In the genomic region with DNA sequence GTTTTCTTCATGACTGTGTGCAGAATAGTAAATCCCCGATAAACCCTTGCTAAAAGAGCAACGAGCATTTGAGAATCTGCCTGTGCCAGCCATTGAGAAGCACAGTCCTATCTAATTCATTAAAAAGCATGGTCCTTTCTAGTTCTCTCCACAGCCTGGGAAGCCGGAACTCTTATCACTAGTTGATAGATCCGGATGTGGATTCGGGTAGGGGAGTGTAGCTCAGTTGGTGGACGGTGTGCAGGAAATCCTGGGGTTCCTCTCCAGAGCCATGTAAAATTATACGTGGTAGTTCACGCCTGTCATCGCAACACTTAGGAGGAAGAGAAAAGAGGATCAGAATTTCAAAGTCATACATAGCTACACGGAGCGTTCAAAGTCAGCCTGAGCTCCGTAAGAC, we compare ENCODE assay signal across 11 mouse cellular contexts. TPM values are rescaled to one million over a fixed set of nuclear protein-coding genes. Genes with fewer than 3 reads are reported as not detected.
A peak's percentile ranks its signal among the peaks of the same experiment; 100 is the strongest.
DNase-seq lines count a peak whose midpoint lies in the region; ATAC-seq and TF ChIP-seq lines count a peak whose summit lies in the region.
"Had no signal": no experiment of that assay in that cellular context is flagged by ENCODE, and none has a peak within 500 bp of the region (broad histone marks: within the 10 kb centered on the region; RNA-seq: fewer than 3 reads in every experiment).

No protein-coding gene starts in this region.

- no peak for ATAC-seq in heart, embryonic 15.5 days (replicated peaks; ENCODE audit: insufficient number of reproducible peaks, insufficient read depth, low FRiP score, low read depth)
- ATAC-seq in liver, postnatal 0 days = no peak
- no peak for ATAC-seq in forebrain, embryonic 15.5 days (replicated peaks)
- no peak for ATAC-seq in kidney, embryonic 15.5 days (replicated peaks; ENCODE audit: low FRiP score)

- H3K27ac ChIP-seq in heart, embryonic 15.5 days = peak overlapping the region; percentile 43
- H3K27ac ChIP-seq in brown adipose tissue, adult 24 weeks (replicated peaks; ENCODE audit: low read depth, low read length) = peak overlapping the region; percentile 57
- peak overlapping the region; percentile 39 for H3K27ac ChIP-seq in liver, postnatal 0 days (ENCODE audit: low read depth)
- no peak overlapping the region for H3K27ac ChIP-seq in forebrain, embryonic 15.5 days (replicated peaks)
- H3K27ac ChIP-seq in kidney, embryonic 15.5 days = no peak overlapping the region
- H3K27ac ChIP-seq: kidney, postnatal 0 days had no signal

- no peaks in the 10 kb centered on the region for H3K36me3 ChIP-seq in heart, embryonic 15.5 days
- H3K36me3 ChIP-seq in liver, postnatal 0 days (replicated peaks; ENCODE audit: insufficient read depth, low read length) = no peaks in the 10 kb centered on the region
- no peaks in the 10 kb centered on the region for H3K36me3 ChIP-seq in forebrain, embryonic 15.5 days
- H3K36me3 ChIP-seq in kidney, embryonic 15.5 days = no peaks in the 10 kb centered on the region

- H3K9me3 ChIP-seq in heart, embryonic 15.5 days (replicated peaks) = no peaks in the 10 kb centered on the region
- no peaks in the 10 kb centered on the region for H3K9me3 ChIP-seq in liver, postnatal 0 days (ENCODE audit: low read length)
- H3K9me3 ChIP-seq in forebrain, embryonic 15.5 days = no peaks in the 10 kb centered on the region
- H3K9me3 ChIP-seq in kidney, embryonic 15.5 days (replicated peaks) = no peaks in the 10 kb centered on the region

- H3K27me3 ChIP-seq in heart, embryonic 15.5 days = no peaks in the 10 kb centered on the region
- H3K27me3 ChIP-seq in liver, postnatal 0 days (ENCODE audit: insufficient read depth, low read length) = no peaks in the 10 kb centered on the region
- H3K27me3 ChIP-seq in forebrain, embryonic 15.5 days = no peaks in the 10 kb centered on the region
- no peaks in the 10 kb centered on the region for H3K27me3 ChIP-seq in kidney, embryonic 15.5 days

- H3K4me3 ChIP-seq in heart, embryonic 15.5 days = no peak overlapping the region
- no peak overlapping the region for H3K4me3 ChIP-seq in brown adipose tissue, adult 24 weeks (ENCODE audit: insufficient read depth, low read depth, low read length)
- no peak overlapping the region for H3K4me3 ChIP-seq in liver, postnatal 0 days (ENCODE audit: low read depth, low read length)
- H3K4me3 ChIP-seq in forebrain, embryonic 15.5 days = no peak overlapping the region
- H3K4me3 ChIP-seq in kidney, embryonic 15.5 days (replicated peaks) = no peak overlapping the region

- intact Hi-C loops in heart, postnatal 36 days (cut with DNase I) = no loop called here

- 46% methylated on average over 12 of the region's 12 CpGs for whole genome bisulfite sequencing in heart, embryonic 15.5 days
- 29% methylated on average over 12 of the region's 12 CpGs for WGBS in liver, postnatal 0 days (ENCODE audit: insufficient replicate concordance)
- WGBS in forebrain, embryonic 15.5 days = 80% methylated on average over 12 of the region's 12 CpGs
- WGBS in kidney, embryonic 15.5 days = 85% methylated on average over 12 of the region's 12 CpGs

- TF ChIP-seq CTCF in liver, postnatal 0 days (IDR thresholded peaks at IDR 0.05; ENCODE audit: low read depth) = no peak

- no peak overlapping the region for H3K9ac ChIP-seq in heart, embryonic 15.5 days
- H3K9ac ChIP-seq in liver, postnatal 0 days (replicated peaks) = no peak overlapping the region
- no peak overlapping the region for H3K9ac ChIP-seq in forebrain, embryonic 15.5 days (replicated peaks)
- H3K9ac ChIP-seq in kidney, embryonic 15.5 days = no peak overlapping the region

- no peak for DNase-seq in heart, postnatal 36 days
- DNase-seq in CD4-positive, CD25-positive, alpha-beta regulatory T cell, adult 2 months (ENCODE audit: low read depth, low spot score) = peak; percentile 50
- DNase-seq in liver, postnatal 0 days = no peak
- DNase-seq in embryo, embryonic 10.5 days (ENCODE audit: low spot score) = no peak
- DNase-seq: adrenal gland, postnatal 25 days; cerebellum, adult 11-12 months had no signal

- H3K4me2 ChIP-seq in heart, embryonic 15.5 days = no peak overlapping the region
- peak overlapping the region; percentile 26; the same call in 1 of the 2 replicates for H3K4me2 ChIP-seq in liver, postnatal 0 days (ENCODE audit: low read depth, low read length)
- no peak overlapping the region for H3K4me2 ChIP-seq in forebrain, embryonic 15.5 days (replicated peaks)
- H3K4me2 ChIP-seq in kidney, embryonic 15.5 days = no peak overlapping the region

- H3K4me1 ChIP-seq in heart, embryonic 15.5 days (replicated peaks) = peaks cover 7% of the 10 kb centered on the region; the same call in 1 of the 2 replicates
- H3K4me1 ChIP-seq in brown adipose tissue, adult 24 weeks (ENCODE audit: control insufficient read depth, insufficient read depth, insufficient read length, low read length) = peaks cover 26% of the 10 kb centered on the region; the same call in 1 of the 2 replicates
- peaks cover 14% of the 10 kb centered on the region; the same call in 1 of the 2 replicates for H3K4me1 ChIP-seq in liver, postnatal 0 days (ENCODE audit: insufficient read depth)
- H3K4me1 ChIP-seq in forebrain, embryonic 15.5 days = no peaks in the 10 kb centered on the region
- H3K4me1 ChIP-seq in kidney, embryonic 15.5 days = no peaks in the 10 kb centered on the region

- no peak for TF ChIP-seq EP300 in liver, postnatal 0 days (IDR thresholded peaks at IDR 0.05; ENCODE audit: low read depth)

RNA-seq across cellular contexts. Expression of gene S1pr1, which starts 21.5 kb away (rescaled TPM):
- 75.5 and 85.4 TPM in 2 replicates for polyA plus RNA-seq in heart, embryonic 15.5 days (2015; fragmentation: Nextera tagmentation; extraction: Ambion mirVana)
- 10 to 100 TPM; 48.3 to 50.2 TPM for total RNA-seq in heart, postnatal 36 days (2021)
- 23.1 and 29.4 TPM in 2 replicates for polyA plus RNA-seq in brown adipose tissue, adult 24 weeks (2012; ENCODE audit: insufficient read depth, insufficient read length, missing spikeins)
- polyA plus RNA-seq in liver, postnatal 0 days (2015; fragmentation: Nextera tagmentation; extraction: Ambion mirVana) = 10.3 and 11.1 TPM in 2 replicates
- 29.3 TPM in 2 replicates for polyA plus RNA-seq in forebrain, embryonic 15.5 days (2015; fragmentation: Nextera tagmentation; extraction: Ambion mirVana)
- polyA plus RNA-seq in kidney, embryonic 15.5 days (2015; fragmentation: Nextera tagmentation; extraction: Ambion mirVana) = 18.4 and 21.1 TPM in 2 replicates

Comparison
In these comparisons a context has a peak if more than half of its experiments do, and no peak if none do; other contexts are left out.
1. H3K27ac ChIP-seq: peak in heart, embryonic 15.5 days (single experiment), brown adipose tissue, adult 24 weeks (single experiment) and liver, postnatal 0 days (single experiment); none in forebrain, embryonic 15.5 days (single experiment) and kidney, embryonic 15.5 days (single experiment).